Mouse (Mus musculus) yolk sac, embryonic 10.5 days (tissue): ENCODE results near the gene Mypn.
A peak's percentile ranks its signal among the peaks of the same experiment; 100 is the strongest.

Experiments
- DNase-seq: peaks from one replicate; pipeline ENCODE4 v3.0.0-alpha.2; 2017; ENCODE audit warnings: low spot score

Gene Mypn

DNA sequence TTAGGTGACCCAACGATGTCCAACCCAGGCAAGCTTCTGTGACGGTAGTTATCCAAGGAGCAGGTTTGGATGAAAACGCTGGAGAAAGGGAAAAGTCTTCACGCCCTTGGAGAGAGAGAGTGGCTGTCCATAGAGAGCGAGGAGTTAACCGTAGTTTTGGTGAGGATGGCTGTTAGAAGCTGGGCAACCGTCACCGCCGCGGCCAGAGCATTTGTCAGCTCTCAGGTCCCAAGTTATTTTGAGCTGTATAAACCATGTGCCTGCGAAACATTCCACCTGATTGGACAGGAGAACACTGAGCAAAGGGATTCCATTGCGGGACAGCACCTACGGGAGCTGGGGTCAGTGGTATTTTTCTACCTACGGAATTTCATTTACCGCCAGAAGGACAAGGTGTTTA is at the start of gene Mypn:
Gene Mypn, minus strand, starts transcription at position 225 of the 400 bp plus-strand sequence.
- DNase-seq, result no peak

DNA sequence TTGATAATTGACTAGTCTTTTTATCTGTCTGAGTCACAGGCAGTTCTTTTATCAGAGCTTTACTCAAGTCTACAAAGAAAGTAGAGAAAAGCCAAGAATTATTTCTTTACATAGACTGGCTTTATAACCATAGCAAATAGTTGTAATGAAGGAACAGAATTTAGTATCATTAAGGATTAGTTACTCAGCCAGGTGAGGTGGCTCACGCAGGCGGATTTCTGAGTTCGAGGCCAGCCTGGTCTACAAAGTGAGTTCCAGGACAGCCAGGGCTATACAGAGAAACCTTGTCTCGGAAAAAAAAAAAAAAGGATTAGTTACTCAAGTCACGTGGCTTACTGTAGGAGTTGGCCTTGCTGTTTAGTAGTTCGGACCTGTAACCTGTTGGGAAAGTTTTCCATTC is 44.7 kb upstream of the Mypn start:
- no peak for DNase-seq

DNA sequence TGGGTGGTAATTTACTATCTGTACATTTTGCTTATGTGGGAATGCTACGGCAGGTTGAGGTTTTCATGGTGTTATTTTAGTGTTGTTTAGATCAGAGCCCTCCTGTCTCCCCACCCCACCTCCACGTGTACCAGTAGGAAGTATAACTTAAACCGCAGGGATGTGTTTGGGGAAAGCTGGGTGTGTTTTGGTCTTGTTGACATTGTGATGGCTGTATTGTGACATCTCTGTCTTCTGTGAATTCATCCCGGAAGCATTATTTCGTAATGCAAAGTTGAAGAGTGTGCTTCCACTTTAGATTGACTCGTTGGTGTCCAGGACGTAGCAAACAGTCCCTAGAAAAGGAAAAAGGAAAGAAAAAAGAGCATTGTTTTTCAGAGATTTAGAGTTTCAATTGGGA is 43.7 kb upstream of the Mypn start:
- DNase-seq, result peak; percentile 44

DNA sequence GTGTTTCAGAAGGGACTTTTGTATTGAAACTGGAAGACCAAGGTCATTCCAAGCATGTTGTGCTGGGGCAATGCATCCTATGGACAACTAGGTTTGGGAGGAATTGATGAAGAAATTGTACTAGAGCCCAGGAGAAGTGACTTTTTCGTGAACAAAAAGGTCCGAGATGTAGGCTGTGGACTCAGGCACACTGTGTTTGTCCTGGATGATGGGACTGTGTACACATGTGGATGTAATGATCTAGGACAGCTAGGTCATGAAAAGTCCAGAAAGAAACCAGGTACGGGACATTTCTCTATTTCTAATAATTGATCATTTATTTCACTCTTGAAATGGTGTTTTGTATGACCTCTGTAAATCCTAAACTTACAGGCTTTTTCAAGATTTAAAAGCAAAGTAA is 42.1 kb upstream of the Mypn start:
- DNase-seq, result no peak

DNA sequence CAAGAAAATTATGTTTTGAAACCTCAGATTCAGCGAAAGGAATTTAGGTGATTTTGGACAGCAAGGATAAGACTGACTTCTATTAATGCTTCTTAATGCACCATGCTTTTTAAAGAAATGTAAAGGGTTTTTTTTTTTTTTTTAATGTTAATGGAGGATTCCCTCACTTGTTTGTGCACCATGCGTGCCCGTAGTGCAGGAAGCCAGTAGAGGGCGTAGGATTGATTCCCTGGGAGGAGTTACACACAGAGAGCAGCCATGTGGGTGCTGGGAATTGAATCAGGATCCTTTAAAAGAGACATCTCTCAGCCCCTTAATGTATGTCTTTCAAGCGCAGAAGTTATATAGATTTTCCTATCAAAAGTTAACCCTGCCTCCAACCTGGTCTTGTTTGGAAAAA is 41.0 kb upstream of the Mypn start:
- DNase-seq, result no peak

DNA sequence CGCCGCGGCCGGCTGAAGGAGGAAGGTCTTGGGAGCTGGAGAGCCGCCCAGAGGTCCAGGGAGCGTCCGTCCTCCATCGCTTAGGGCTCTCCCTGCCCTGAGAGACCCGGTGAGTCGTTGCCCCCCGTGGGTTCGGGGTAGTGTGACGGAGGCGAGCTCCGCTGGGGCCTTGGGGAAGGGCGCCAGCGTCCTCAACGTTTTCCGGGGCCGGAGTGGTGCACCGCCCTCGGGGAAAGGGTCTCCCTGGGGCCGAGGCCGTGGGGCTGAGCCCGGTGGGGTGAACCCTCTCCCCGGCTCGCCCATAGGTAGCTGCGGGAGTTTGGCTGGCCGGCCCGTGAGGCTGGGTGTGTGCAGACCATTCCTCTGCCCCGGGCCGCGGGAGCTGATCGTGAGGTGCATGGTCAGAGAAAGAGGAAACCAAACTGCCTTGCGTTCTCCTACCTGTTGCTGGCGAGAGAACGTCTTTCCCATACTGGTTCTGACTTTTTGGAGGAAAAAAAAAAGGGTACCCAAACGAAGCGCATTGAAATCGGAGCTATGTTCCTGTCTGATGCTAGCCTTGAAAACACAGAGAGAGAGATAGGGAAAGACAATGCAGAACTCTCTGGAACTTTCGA is 40.4 kb upstream of the Mypn start:
- no peak for DNase-seq

DNA sequence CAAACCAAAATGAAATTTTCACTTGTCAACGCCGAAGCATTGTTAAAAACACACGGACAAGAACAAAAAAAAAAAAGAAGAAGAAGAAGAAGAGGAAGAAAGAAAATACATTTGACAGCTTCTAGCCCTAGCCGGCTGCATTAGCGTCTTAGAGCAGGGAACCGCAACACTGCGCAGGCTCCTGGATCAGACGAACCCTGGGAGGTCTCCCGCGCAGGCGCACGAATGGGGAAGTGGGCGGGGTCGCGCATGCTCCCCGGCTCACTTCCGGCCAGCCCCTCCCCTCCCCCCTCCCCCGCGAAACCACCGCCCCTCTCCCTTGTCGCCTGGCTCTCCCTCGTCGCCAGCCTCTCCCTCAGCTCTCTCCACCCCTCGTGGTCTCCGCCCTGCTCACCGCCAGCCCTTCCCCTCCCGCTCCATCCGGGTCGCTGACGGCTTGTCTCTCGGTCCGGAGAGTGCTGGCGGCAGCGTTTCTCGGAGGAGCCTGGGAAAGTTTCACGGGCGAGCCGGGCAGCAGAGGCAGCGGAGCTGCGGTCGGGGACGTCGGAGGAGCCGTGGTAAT is 39.8 kb upstream of the Mypn start, which contains the start of gene Herc4:
Gene Herc4, plus strand, starts transcription at position 318 of the 562 bp plus-strand sequence.
- DNase-seq, result peak; percentile 98

DNA sequence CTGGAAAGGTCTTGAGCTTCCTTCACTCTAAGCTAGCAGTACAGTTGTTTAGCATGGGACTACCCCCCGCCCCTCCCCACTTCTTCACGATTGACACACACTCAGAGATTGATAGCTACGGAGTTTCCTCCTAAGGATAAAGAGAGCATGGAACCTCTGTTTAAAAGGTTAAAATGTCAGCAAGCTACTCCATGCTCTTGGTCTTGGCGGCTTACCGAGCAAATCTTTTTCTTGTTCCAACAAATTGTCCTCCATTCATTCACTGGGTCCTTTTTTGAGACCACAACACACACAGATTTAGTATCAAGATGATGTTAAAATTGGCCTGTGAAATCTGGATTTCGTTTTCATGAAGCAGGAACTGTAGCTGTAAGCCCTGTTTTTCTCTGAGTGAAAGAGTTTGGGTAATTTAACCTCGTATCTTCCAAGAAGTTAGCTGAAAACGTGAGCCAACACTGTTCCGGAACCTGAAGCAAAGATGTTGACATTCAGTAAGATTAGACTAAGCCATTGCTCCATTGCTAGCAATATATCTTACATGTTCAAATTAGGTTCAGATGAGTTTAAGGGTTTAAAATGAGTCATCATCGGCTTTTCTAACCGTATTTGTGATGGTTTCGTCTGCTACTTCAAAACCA is 39.2 kb upstream of the Mypn start:
- DNase-seq, result no peak

DNA sequence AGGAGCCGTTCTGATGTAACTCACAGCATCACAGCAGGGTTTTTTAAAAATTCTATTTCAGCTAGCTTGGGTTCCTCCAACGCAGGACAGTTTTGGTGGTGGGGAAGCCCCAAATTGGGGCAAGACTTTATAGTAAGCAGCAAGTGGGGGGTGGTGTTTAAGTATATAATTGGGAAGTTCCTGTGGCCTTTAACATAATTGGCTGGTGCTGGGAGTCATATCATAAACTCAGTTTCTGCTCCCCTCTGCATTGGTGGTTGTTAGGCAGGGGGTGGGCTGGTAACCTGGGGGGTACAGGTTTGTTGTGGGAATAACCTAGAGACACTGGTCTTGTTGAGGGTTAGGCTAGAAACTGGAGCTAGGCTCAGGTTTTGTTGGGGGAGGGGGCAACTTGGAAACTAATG is 37.1 kb upstream of the Mypn start:
- no peak for DNase-seq

DNA sequence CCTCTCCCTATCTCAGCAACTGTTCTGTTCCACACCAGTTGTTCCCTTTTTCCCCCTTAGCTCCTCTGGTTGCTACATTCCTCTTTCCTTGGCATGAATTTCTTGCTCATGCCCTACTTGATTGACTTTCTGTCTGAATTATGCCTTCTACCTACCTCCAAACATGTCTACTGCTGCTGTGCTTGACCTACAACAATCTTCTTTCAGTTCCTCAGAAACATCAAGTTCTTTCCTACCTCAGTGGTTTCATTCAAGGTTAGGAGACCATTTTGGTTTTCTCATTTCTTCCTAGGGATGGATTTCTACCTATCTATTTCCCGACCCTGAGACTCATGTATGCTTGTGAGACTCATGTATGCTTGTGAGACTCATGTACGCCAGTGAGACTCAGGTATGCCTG is 36.1 kb upstream of the Mypn start:
- no peak for DNase-seq

DNA sequence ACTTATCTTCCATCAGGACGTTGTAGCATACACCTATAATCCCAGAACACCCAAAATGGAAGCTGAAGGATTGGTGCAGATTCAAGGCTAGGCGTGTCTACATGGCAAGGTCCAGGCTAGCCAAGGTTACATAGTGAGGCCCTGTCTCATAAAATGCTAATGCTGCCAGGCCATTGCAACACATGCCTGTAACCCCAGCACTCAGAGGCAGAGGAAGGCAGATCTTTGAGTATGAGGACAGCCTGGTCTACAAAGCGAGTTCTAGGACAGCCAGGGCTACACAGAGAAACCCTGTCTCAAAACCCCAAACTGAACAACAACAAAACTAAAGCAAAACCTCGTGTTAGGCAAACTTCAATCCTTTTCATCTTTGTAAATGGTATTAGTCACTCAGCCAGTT is 34.3 kb upstream of the Mypn start:
- DNase-seq, result no peak

DNA sequence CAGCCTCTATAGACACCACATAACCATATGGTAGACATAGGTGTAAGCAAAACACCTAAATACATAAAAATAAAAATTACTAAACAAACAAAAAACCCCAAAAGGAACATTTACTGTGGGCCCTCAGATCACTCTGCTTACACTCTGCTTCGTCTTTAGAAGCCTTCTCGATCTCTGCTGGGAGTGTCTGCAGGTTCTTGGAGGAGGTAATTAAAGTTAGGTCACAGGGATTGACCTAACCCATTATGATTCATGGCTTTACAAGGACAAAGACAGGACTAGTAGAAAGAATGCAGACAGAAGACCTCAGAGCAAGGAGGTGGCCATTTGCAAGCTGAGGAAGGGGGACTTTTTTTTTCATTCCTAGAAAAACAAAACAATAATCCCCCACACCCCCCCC is 33.5 kb upstream of the Mypn start:
- DNase-seq, result no peak

DNA sequence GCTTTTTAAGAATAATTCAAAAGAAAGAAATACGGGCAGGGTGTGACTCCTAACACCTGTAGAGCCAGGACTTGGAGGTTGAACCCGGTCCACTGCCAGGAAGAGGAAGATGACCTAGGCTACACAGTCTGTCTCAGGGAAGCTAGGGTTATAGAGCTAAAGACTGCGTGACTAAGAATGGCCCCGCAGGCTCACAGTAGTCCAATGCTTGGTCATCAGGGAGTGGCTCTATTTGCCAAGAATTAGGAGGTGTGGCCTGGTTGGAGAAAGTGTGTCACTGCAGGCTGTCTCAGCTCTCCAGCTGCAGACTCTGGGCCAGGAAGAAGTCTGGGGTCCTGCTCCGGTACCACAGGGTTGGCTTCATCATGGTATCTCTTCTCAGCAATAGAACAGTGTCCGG is 32.9 kb upstream of the Mypn start:
- no peak for DNase-seq

DNA sequence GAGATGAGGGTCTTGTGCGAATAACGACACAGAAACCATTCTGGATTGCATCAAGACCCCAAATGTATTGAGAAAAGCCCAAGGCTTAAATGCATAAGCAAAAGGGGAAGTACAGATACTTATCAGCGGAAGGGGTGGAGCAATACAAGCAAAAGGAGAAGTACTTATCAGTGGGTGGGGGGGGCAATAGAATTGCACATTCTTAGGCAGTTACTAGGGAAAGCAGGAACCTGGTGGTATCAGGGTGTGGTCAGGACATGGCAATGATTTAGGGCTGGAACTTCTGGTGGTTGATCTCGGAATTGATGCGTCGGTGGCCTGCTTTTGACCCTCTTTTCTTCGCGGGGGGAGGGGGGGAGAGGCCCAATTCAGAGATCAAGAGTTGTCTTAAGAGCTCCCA is 32.1 kb upstream of the Mypn start:
- DNase-seq, result no peak

DNA sequence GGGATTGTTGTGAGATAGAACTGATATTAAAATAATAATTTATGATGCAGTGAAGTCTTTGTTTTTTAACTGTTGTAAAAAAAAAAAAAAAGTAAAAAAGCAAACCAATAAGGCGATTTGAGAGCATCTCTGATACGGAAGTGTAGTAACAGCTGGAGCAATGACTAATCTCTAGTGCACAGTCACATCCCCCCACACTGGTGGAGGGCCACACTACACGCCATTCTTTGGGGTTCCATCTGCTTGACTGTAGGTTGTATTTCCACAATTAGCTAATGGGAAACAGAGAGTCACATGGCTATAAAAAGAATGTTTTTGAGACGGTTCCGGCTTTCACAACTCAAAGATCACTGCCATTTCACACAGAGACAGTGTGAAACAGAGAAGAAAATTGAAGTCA is 30.4 kb upstream of the Mypn start:
- no peak for DNase-seq

DNA sequence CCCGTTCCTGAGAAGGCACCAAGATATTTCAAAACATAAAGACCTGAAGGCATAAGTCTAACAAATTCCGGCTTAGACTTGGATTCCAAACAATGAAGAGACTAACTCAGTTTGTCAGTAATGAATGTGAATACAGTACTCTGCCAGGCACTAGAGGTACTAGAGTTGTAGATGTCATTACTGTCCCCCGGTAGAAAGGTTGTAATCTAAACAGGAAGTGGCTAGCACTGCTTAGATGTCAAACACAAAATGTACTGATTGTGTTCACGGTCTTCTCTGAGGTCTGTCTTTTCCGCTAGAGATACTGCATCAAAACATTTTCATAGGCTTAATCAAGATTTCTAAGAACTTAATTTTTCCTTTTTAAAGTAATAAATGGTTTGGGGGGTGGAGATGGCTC is 27.9 kb upstream of the Mypn start:
- DNase-seq, result no peak

DNA sequence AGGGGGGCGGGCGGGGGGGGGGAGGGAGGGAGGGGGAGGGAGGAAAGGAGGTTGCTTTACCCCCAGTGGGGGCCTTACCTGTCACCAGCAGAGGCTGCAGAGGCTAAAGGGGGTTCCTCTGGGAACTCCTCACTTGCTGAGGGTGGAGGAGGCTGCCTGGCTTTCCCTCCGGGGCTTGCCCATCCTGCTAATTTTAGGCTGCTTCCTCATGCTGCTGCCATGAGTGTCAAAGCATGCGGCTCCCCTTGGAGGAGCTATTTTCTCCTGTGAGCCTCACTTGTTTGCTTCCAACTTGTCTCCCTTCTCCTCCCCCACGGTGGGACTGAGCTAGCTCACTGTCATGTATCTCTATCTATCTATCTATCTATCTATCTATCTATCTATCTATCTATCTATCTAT is 27.1 kb upstream of the Mypn start:
- DNase-seq, result no peak

DNA sequence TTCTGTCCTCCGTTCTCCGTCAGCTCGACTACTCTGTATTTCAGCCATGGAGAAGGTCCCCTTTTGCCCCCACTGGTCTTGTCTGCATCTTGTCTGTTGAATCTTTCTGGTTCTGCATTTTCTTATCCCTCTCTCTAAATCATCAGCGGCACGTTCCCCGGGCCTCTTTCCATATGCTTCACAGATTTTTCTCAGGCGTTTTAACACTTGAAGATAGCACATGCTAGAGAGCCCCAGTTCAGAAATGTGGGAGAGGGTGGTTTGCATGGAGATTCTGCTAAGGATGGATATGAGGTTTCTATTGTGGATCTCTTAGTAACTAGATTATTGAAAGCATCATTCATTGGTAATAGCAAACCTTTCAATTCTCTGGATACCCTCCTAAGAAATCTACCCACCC is 26.5 kb upstream of the Mypn start:
- DNase-seq, result no peak

DNA sequence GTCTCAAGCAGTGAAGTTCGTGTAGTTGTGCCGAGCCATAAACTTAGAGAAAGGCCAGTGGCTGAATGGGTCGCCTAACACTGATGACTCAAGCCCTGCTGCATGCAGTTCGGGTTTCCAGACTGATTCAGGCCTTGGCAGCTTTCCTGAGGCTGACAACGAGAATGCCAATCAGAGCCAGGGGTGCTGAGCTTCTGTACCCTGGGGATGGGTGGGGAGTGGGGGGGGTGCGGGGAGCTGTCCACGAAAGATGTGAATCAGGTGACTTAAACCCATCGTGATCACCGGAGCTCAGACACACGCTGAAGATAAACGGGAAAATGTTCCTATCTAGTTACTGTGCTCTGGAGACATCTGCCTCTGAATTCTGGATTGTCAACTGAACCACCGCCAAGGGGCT is 20.6 kb upstream of the Mypn start:
- DNase-seq, result no peak

DNA sequence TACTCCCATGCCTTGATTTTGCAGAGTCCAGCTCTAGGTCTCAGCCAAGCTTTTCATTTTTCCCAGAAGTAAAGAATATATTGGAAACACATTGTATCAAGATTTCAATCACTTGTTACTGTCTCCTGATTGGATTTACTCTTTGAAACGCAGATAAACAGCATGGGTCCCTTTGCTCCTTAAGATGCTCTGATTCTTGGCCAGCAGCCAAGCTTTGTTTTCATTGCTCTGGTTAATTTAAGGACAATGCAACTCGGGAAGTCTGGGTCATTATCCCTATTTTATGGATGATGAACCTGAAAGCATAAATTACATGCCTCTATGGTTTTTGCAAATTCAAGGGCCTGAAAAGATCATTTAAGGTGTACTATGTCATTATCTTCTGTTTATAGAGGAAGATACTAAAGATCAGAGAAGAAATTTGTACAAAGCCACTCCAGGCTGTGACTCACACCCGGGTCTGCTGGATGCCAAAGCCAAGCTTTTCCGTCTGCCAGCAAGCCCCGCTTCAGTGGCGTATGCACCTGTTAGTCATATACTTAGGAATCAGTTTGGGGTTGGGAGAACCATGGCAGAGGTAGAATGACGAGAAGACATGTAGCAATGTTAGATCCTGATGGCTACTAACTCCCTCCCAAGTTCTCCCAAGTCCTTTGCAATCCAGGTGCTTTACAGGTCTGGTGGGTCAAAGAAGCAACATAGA is 17.5 kb upstream of the Mypn start:
- no peak for DNase-seq

DNA sequence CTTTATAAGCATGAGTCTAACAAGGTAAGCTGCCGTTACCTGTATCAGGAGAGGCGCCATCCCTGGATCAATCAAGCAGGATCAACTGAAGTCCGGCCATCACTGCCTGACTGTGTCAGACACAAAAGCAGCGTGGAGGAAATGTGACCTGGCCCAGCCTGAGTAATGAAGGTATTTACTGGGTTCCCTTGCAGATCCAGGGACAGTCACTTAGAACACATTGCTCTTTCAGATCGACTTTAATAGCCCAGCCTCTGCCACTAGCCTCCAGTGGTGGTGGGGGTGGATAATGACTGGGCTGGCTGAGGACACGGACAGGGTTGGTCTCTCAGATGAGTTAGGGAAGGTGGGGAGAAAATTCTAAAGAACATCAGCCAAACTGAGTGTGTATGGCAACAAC is 5.1 kb upstream of the Mypn start:
- DNase-seq, result no peak

DNA sequence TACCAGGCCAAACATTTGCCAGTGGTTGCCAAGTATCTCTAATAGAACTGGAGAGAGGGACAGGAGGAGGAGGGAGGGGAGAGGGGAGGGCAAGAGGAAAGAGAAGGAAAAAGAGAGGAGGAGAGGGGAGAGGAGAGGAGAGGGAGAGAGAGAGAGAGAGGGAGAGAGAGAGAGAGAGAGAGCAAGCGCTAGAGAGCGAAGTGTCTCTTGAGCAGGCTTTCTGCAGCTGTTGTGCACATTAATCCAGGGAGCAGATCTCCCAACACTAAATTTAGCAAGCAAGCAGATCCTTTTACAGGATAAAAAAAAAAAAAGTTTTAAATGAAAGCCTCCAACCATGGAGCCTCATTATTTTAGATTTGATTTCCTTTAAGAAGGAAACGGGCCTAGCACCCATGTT is 750 bp downstream of the Mypn start:
- no peak for DNase-seq

DNA sequence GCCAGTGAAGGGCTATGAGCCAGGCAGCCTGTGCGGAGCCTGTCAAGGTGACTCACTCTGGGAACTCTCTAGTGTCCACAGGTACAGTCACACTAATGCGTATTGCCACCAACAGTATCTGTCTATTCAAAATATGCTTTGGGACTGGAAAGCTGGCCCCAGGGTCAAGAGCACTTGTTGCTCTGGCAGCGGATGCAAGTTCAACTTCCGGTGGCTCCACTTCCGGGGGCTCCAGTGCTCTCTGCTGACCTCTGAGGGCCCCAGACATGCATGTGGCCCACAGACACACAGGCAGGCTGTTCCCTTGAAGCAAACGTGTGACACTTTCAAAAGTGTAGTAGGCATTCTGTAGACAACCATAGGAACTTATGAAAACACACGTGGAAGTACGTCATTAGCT is 2.2 kb downstream of the Mypn start:
- no peak for DNase-seq
